Mouse (Mus musculus) small intestine, adult 2 months (tissue): ENCODE results near the gene Tns1.

Experiments
- CTCF ChIP-seq: fragments of 200-500 bp; IDR thresholded peaks from 2 replicates; pipeline ENCODE4 v1.5.1; 2012; ENCODE audit warnings: low read depth, mild to moderate bottlenecking, control low read depth, inconsistent platforms, low read length, moderate library complexity, mixed read lengths; ENCODE audit not compliant: insufficient replicate concordance, insufficient read length; ENCODE audit errors: extremely low read depth
- POLR2A ChIP-seq: fragments of 200-500 bp; IDR thresholded peaks from 2 replicates; pipeline ENCODE4 v1.6.1; 2012; ENCODE audit warnings: low read depth, mild to moderate bottlenecking, control low read depth, inconsistent platforms, low read length, moderate library complexity

- TF ChIP-seq CTCF (no peak), POLR2A (no peak)
Observed at GRCm38 (mm10) chr1:74076230-74076629, 48.0 kb downstream of the Tns1 start.
